ENCODE assay signal across 1 mouse cellular context in genomic region chr3:146500810-146501201, GRCm38 (mm10).
TF ChIP-seq lines count a peak whose summit lies in the region.

No protein-coding gene starts in this region.

TF ChIP-seq in CH12.LX, 34 proteins besides CTCF, POLR2A, EP300 and RAD21 (continued from another document):
- TF ChIP-seq ZC3H11A (IDR thresholded peaks at IDR 0.05; ENCODE audit: low read depth, low read length) (no peak), ZMIZ1 (IDR thresholded peaks at IDR 0.05; ENCODE audit: low read depth, low read length) (no peak; the same call in 1 of the 2 replicates), RCOR1 (conservative IDR thresholded peaks at IDR 0.05; ENCODE audit: low read depth, low read length) (no peak), PAX5 (IDR thresholded peaks at IDR 0.05; ENCODE audit: low read length) (no peak), JUN (IDR thresholded peaks at IDR 0.05; ENCODE audit: insufficient read depth, low read depth, low read length) (no peak), TBP (conservative IDR thresholded peaks at IDR 0.05; ENCODE audit: low read depth, low read length) (0 out of 2 replicates have a peak, but pooled peaks have one; percentile 8)
